Mouse (Mus musculus) spleen, adult 2 months (tissue): ENCODE data around the gene Mark2. TPM values are rescaled to one million over a fixed set of nuclear protein-coding genes. Genes with fewer than 3 reads are reported as not detected.
A peak's percentile ranks its signal among the peaks of the same experiment; 100 is the strongest.

Experiments
- DNase-seq, 2 experiments: peaks; one replicate each; pipeline versions ENCODE4 v3.0.0 to v3.0.0-alpha.2; 2012 to 2021; ENCODE audit warnings: low spot score in 2 of 2, low read depth in 1 of 2
- H3K27ac ChIP-seq: fragments of 200-500 bp; 2 replicates; pipeline ENCODE4 v1.5.1; 2012; ENCODE audit warnings: low read length, inconsistent platforms; ENCODE audit not compliant: insufficient read depth
- H3K27me3 ChIP-seq: fragments of 200-500 bp; 2 replicates; pipeline ENCODE4 v1.6.1; 2012; ENCODE audit warnings: mild to moderate bottlenecking, moderate library complexity, low read length, inconsistent platforms; ENCODE audit not compliant: control insufficient read depth, insufficient read depth
- H3K36me3 ChIP-seq: fragments of 200-500 bp; 2 replicates; pipeline ENCODE4 v1.6.1; 2012; ENCODE audit warnings: mild to moderate bottlenecking, low read length, inconsistent platforms; ENCODE audit not compliant: control insufficient read depth, insufficient read depth
- H3K4me1 ChIP-seq: fragments of 200-500 bp; 2 replicates; pipeline ENCODE4 v1.6.1; 2011; ENCODE audit warnings: inconsistent platforms; ENCODE audit not compliant: control insufficient read depth, insufficient read depth, insufficient read length
- H3K4me3 ChIP-seq: fragments of 200-500 bp; 2 replicates; pipeline ENCODE4 v1.5.1; 2011; ENCODE audit warnings: mild to moderate bottlenecking, inconsistent platforms; ENCODE audit not compliant: insufficient read depth, insufficient read length; ENCODE audit errors: extremely low read depth
- CTCF ChIP-seq: fragments of 200-500 bp; IDR thresholded peaks from 2 replicates; pipeline ENCODE4 v1.5.1; 2011; ENCODE audit warnings: mild to moderate bottlenecking, inconsistent platforms; ENCODE audit not compliant: insufficient read depth, insufficient read length, insufficient replicate concordance; ENCODE audit errors: extremely low read depth
- POLR2A ChIP-seq: fragments of 200-500 bp; IDR thresholded peaks from 2 replicates; pipeline ENCODE4 v1.6.1; 2011; ENCODE audit warnings: low read depth, low read length, inconsistent platforms
- WGBS: fragments of 180-500 bp; shearing (Covaris S2); methylation state at CpG from one replicate; pipeline ENCODE4 v1.1.7; 2018; 5-methylcytosine and 5-hydroxymethylcytosine counted together
- polyA plus RNA-seq: library from polyadenylated mRNA; depleted of rRNA; stranded (reverse); fragments of >200 nt; gene quantifications from 2 replicates; pipeline ENCODE4 v1.2.3, GENCODE M21; 2012

The Mark2 gene
- polyA plus RNA-seq, 1 experiment: 84.8 TPM

GRCm38 (mm10) chr19:7342646-7343045 lies 986 bp upstream of the Mark2 start:
- no peaks in the 10 kb centered on the region for H3K36me3 ChIP-seq
- no peak overlapping the region for H3K27ac ChIP-seq
- TF ChIP-seq CTCF (no peak), POLR2A (no peak)
- WGBS: 83% methylated on average over 2 of the region's 2 CpGs
- no peak overlapping the region for H3K4me3 ChIP-seq
- DNase-seq: no peak
- peaks cover 21% of the 10 kb centered on the region; the same call in 1 of the 2 replicates for H3K4me1 ChIP-seq
- no peaks in the 10 kb centered on the region for H3K27me3 ChIP-seq

- TF ChIP-seq CTCF (no peak), POLR2A (no peak)
- WGBS: 1% methylated on average over 43 of the region's 46 CpGs
These were observed 732 bp downstream of the Mark2 start for GRCm38 (mm10) chr19:7340780-7341475.

GRCm38 (mm10) chr19:7340371-7340779 lies 1.3 kb downstream of the Mark2 start:
- Histone ChIP-seq H3K4me3 (peak overlapping the region; percentile 67), H3K36me3 (no peaks in the 10 kb centered on the region), H3K27ac (peak overlapping the region; percentile 72), H3K27me3 (no peaks in the 10 kb centered on the region), H3K4me1 (peaks cover 28% of the 10 kb centered on the region; the same call in 1 of the 2 replicates)
- WGBS: 7% methylated on average over 15 of the region's 15 CpGs
- no peak for TF ChIP-seq CTCF
- no peak for TF ChIP-seq POLR2A
- peak in 1 of 2 experiments; percentile 8 for DNase-seq

More at GRCm38 (mm10) chr19:7340780-7341475, 732 bp downstream of the Mark2 start:
- no peaks in the 10 kb centered on the region for H3K36me3 ChIP-seq
- peak overlapping the region; percentile 67 for H3K4me3 ChIP-seq
- H3K4me1 ChIP-seq: peaks cover 28% of the 10 kb centered on the region; the same call in 1 of the 2 replicates
- H3K27ac ChIP-seq: peak overlapping the region; percentile 72
- peak in 1 of 2 experiments; percentile 14 for DNase-seq
- H3K27me3 ChIP-seq: no peaks in the 10 kb centered on the region

GRCm38 (mm10) chr19:7339867-7340266 lies 1.8 kb downstream of the Mark2 start:
- H3K36me3 ChIP-seq: no peaks in the 10 kb centered on the region
- peaks cover 28% of the 10 kb centered on the region; the same call in 1 of the 2 replicates for H3K4me1 ChIP-seq
- H3K4me3 ChIP-seq: peak overlapping the region; percentile 67
- 48% methylated on average over 4 of the region's 4 CpGs for WGBS
- TF ChIP-seq CTCF (no peak), POLR2A (no peak)
- no peak for DNase-seq
- H3K27me3 ChIP-seq: no peaks in the 10 kb centered on the region
- H3K27ac ChIP-seq: peak overlapping the region; percentile 25; the same call in 1 of the 2 replicates

GRCm38 (mm10) chr19:7339026-7339425 lies 2.6 kb downstream of the Mark2 start:
- DNase-seq: no peak
- TF ChIP-seq CTCF (no peak), POLR2A (no peak)
- Histone ChIP-seq H3K36me3 (no peaks in the 10 kb centered on the region), H3K4me3 (peak overlapping the region; percentile 23), H3K4me1 (peaks cover 28% of the 10 kb centered on the region; the same call in 1 of the 2 replicates), H3K27ac (no peak overlapping the region), H3K27me3 (no peaks in the 10 kb centered on the region)
- WGBS: 38% methylated on average over 5 of the region's 5 CpGs

GRCm38 (mm10) chr19:7337781-7338342 lies 3.8 kb downstream of the Mark2 start:
- DNase-seq: no peak
- Histone ChIP-seq H3K4me1 (peaks cover 28% of the 10 kb centered on the region; the same call in 1 of the 2 replicates), H3K36me3 (peaks cover 2% of the 10 kb centered on the region; the same call in 1 of the 2 replicates), H3K27ac (peak overlapping the region; percentile 20; the same call in 1 of the 2 replicates), H3K27me3 (no peaks in the 10 kb centered on the region), H3K4me3 (no peak overlapping the region)
- TF ChIP-seq POLR2A (no peak), CTCF (no peak)
- 75% methylated on average over 2 of the region's 2 CpGs for WGBS

GRCm38 (mm10) chr19:7335656-7336055 lies 6.0 kb downstream of the Mark2 start:
- Histone ChIP-seq H3K27ac (no peak overlapping the region), H3K4me3 (no peak overlapping the region), H3K4me1 (peaks cover 28% of the 10 kb centered on the region; the same call in 1 of the 2 replicates), H3K36me3 (peaks cover 2% of the 10 kb centered on the region; the same call in 1 of the 2 replicates), H3K27me3 (no peaks in the 10 kb centered on the region)
- WGBS: 72% methylated on average over 4 of the region's 4 CpGs
- DNase-seq: no peak
- TF ChIP-seq CTCF (no peak), POLR2A (no peak)
